Mouse (Mus musculus) limb, embryonic 11.5 days (tissue): ENCODE measurements around the gene Tubgcp4. TPM values are rescaled to one million over a fixed set of nuclear protein-coding genes. Genes with fewer than 3 reads are reported as not detected.
A peak's percentile ranks its signal among the peaks of the same experiment; 100 is the strongest.
"Not testable (repeated sequence)": the region's sequence is repeated elsewhere in the genome, so short reads cannot be mapped to it uniquely, and the experiment has no call there.

Experiments used
- ATAC-seq: fragments of 200-750 bp; cut with Nextera tagmentation; 2 replicates; pipeline ENCODE4 v1.8.0; 2017; ENCODE audit warnings: low read depth; ENCODE audit not compliant: insufficient number of reproducible peaks, low FRiP score, low TSS enrichment
- DNase-seq: peaks from one replicate; pipeline ENCODE4 v3.0.0-alpha.2; 2015; ENCODE audit warnings: low spot score
- H3K27ac ChIP-seq: fragments of 300-500 bp; sonication (generic); replicated peaks from 2 replicates; pipeline ENCODE4 v1.5.1; 2014; ENCODE audit warnings: low read depth, mild to moderate bottlenecking, low read length
- H3K27me3 ChIP-seq: fragments of 300-500 bp; sonication (generic); 2 replicates; pipeline ENCODE4 v1.6.1; 2014; ENCODE audit warnings: mild to moderate bottlenecking, low read length, mixed read lengths; ENCODE audit not compliant: control insufficient read depth, insufficient read depth
- H3K36me3 ChIP-seq: fragments of 300-500 bp; sonication (generic); 2 replicates; pipeline ENCODE4 v1.6.1; 2014; ENCODE audit warnings: mild to moderate bottlenecking, low read length, moderate library complexity, mixed read lengths; ENCODE audit not compliant: control insufficient read depth, insufficient read depth
- H3K4me1 ChIP-seq: fragments of 300-500 bp; sonication (generic); 2 replicates; pipeline ENCODE4 v1.6.1; 2014; ENCODE audit warnings: low read length, mixed read lengths; ENCODE audit not compliant: control insufficient read depth, insufficient read depth
- H3K4me2 ChIP-seq: fragments of 300-500 bp; sonication (generic); 2 replicates; pipeline ENCODE4 v1.6.1; 2014; ENCODE audit warnings: low read depth, mild to moderate bottlenecking, moderate library complexity; ENCODE audit not compliant: severe bottlenecking
- H3K4me3 ChIP-seq: fragments of 300-500 bp; sonication (generic); 2 replicates; pipeline ENCODE4 v1.5.1; 2014; ENCODE audit warnings: low read depth, low read length
- H3K9ac ChIP-seq: fragments of 300-500 bp; sonication (generic); 2 replicates; pipeline ENCODE4 v1.6.1; 2014; ENCODE audit warnings: mild to moderate bottlenecking, low read length
- H3K9me3 ChIP-seq: fragments of 300-500 bp; sonication (generic); 2 replicates; pipeline ENCODE4 v1.6.1; 2016; ENCODE audit warnings: low read length; ENCODE audit not compliant: control insufficient read depth
- WGBS: fragments of 180-500 bp; shearing (Covaris S2); extraction: QIAGEN DNeasy Blood & Tissue Kit; methylation state at CpG from one replicate; pipeline ENCODE4 v1.1.7; 2014; 5-methylcytosine and 5-hydroxymethylcytosine counted together
- polyA plus RNA-seq: library from polyadenylated mRNA; unstranded; fragments of >200 nt; fragmentation: Nextera tagmentation; extraction: Ambion mirVana; gene quantifications from 2 replicates; pipeline ENCODE4 v1.2.1, GENCODE M21; 2014

The Tubgcp4 gene
- 67.2 and 72.9 TPM in 2 replicates for polyA plus RNA-seq

GRCm38 (mm10) chr2:121170481-121170971, at the start of gene Tubgcp4:
Gene Tubgcp4, plus strand, starts transcription at chr2:121170654.
- H3K9me3 ChIP-seq, result no peaks in the 10 kb centered on the region
- peak within 1 kb of the TSS; percentile 81 for H3K9ac ChIP-seq
- under 1% methylated on average over 36 of the region's 38 CpGs for WGBS
- peak within 1 kb of the TSS; percentile 77 for H3K27ac ChIP-seq
- no peaks in the 10 kb centered on the region; the same call in 1 of the 2 replicates for H3K36me3 ChIP-seq
- peak within 1 kb of the TSS; percentile 86 for H3K4me3 ChIP-seq
- peak; percentile 36; the same call in 1 of the 2 replicates for ATAC-seq
- peak within 1 kb of the TSS; percentile 89 for H3K4me2 ChIP-seq
- no peaks in the 10 kb centered on the region for H3K27me3 ChIP-seq
- DNase-seq, result peak; percentile 60
- peaks cover 14% of the 10 kb centered on the region for H3K4me1 ChIP-seq

GRCm38 (mm10) chr2:121126302-121126701, 44.2 kb upstream of the Tubgcp4 start:
- 90% methylated on average over 5 of the region's 5 CpGs for WGBS
- ATAC-seq, result not testable (repeated sequence)

GRCm38 (mm10) chr2:121127536-121127935, 42.9 kb upstream of the Tubgcp4 start:
- no peak for DNase-seq
- H3K4me1 ChIP-seq, result no peaks in the 10 kb centered on the region

More at GRCm38 (mm10) chr2:121126302-121126701, 44.2 kb upstream of the Tubgcp4 start:
- H3K27ac ChIP-seq, H3K4me3 ChIP-seq, H3K4me2 ChIP-seq, H3K36me3 ChIP-seq, H3K9ac ChIP-seq, H3K4me1 ChIP-seq, H3K27me3 ChIP-seq, H3K9me3 ChIP-seq, DNase-seq: not testable (repeated sequence)

GRCm38 (mm10) chr2:121128865-121129620, 41.4 kb upstream of the Tubgcp4 start:
- H3K4me1 ChIP-seq, result no peaks in the 10 kb centered on the region
- H3K27ac ChIP-seq, result no peak overlapping the region
- H3K27me3 ChIP-seq, result no peaks in the 10 kb centered on the region
- H3K4me3 ChIP-seq, result no peak overlapping the region
- no peak for DNase-seq
- H3K9ac ChIP-seq, result no peak overlapping the region
- ATAC-seq, result no peak
- WGBS, result 79% methylated on average over 9 of the region's 9 CpGs
- no peaks in the 10 kb centered on the region for H3K9me3 ChIP-seq
- H3K4me2 ChIP-seq, result no peak overlapping the region
- no peaks in the 10 kb centered on the region for H3K36me3 ChIP-seq

More at GRCm38 (mm10) chr2:121127536-121127935, 42.9 kb upstream of the Tubgcp4 start:
- ATAC-seq, result no peak
- Histone ChIP-seq H3K36me3 (no peaks in the 10 kb centered on the region), H3K4me2 (no peak overlapping the region), H3K27me3 (no peaks in the 10 kb centered on the region), H3K4me3 (no peak overlapping the region), H3K9me3 (no peaks in the 10 kb centered on the region), H3K27ac (no peak overlapping the region), H3K9ac (no peak overlapping the region)
- WGBS, result 92% methylated on average over 1 of the region's 1 CpGs

- Histone ChIP-seq H3K36me3 (no peaks in the 10 kb centered on the region), H3K27ac (no peak overlapping the region), H3K4me3 (no peak overlapping the region), H3K4me2 (no peak overlapping the region), H3K4me1 (no peaks in the 10 kb centered on the region), H3K9ac (no peak overlapping the region), H3K27me3 (no peaks in the 10 kb centered on the region), H3K9me3 (no peaks in the 10 kb centered on the region)
- ATAC-seq (no peak), DNase-seq (no peak)
- WGBS, result 66% methylated on average over 1 of the region's 1 CpGs
Observed at GRCm38 (mm10) chr2:121132822-121133221, 37.6 kb upstream of the Tubgcp4 start.

- H3K4me3 ChIP-seq, result no peak overlapping the region
- H3K36me3 ChIP-seq, result peaks cover 10% of the 10 kb centered on the region; the same call in 1 of the 2 replicates
- ATAC-seq, result no peak
- peaks cover 5% of the 10 kb centered on the region for H3K4me1 ChIP-seq
- no peak overlapping the region for H3K27ac ChIP-seq
- peaks cover 6% of the 10 kb centered on the region for H3K9me3 ChIP-seq
- no peak overlapping the region for H3K4me2 ChIP-seq
- no peaks in the 10 kb centered on the region for H3K27me3 ChIP-seq
- DNase-seq, result no peak
- no peak overlapping the region for H3K9ac ChIP-seq
- 96% methylated on average over 4 of the region's 4 CpGs for WGBS
Observed at GRCm38 (mm10) chr2:121137371-121137770, 33.1 kb upstream of the Tubgcp4 start.

- Histone ChIP-seq H3K27ac (peak overlapping the region; percentile 95), H3K9ac (peak overlapping the region; percentile 84), H3K27me3 (no peaks in the 10 kb centered on the region), H3K4me2 (peak overlapping the region; percentile 84), H3K9me3 (peaks cover 6% of the 10 kb centered on the region), H3K4me3 (peak overlapping the region; percentile 60), H3K4me1 (peaks cover 5% of the 10 kb centered on the region), H3K36me3 (peaks cover 10% of the 10 kb centered on the region; the same call in 1 of the 2 replicates)
- peak; percentile 18; the same call in 1 of the 2 replicates for ATAC-seq
- WGBS, result 57% methylated on average over 29 of the region's 29 CpGs
- no peak for DNase-seq
Observed at GRCm38 (mm10) chr2:121139266-121140017, 31.0 kb upstream of the Tubgcp4 start.
